Mouse (Mus musculus) lung, embryonic 16.5 days (tissue): ENCODE results near the gene Olfr430. TPM values are rescaled to one million over a fixed set of nuclear protein-coding genes. Genes with fewer than 3 reads are reported as not detected.

Source experiments
- polyA plus RNA-seq: library from polyadenylated mRNA; unstranded; fragments of >200 nt; fragmentation: Nextera tagmentation; extraction: Ambion mirVana; gene quantifications from 2 replicates; pipeline ENCODE4 v1.2.1, GENCODE M21; 2015

Olfr430 gene
- polyA plus RNA-seq, 1 experiment from 2014 or later = not detected

Other genes starting within 250 kb of the Olfr430 start
- gene Ifi211, start 153.6 kb upstream of the Olfr430 start, polyA plus RNA-seq = 1.1 and 1.8 TPM in 2 replicates
- gene Mndal, start 124.1 kb upstream of the Olfr430 start, polyA plus RNA-seq = 3.3 and 3.4 TPM in 2 replicates
- gene Ifi203, start 123.9 kb upstream of the Olfr430 start, polyA plus RNA-seq = 1.4 and 1.5 TPM in 2 replicates
- 0.16 TPM in 1 of 2 replicates, not detected in the other for gene Ifi202b, start 83.9 kb upstream of the Olfr430 start, polyA plus RNA-seq
- 0.38 and 0.60 TPM in 2 replicates for gene Ifi205, start 34.8 kb upstream of the Olfr430 start, polyA plus RNA-seq
- gene Olfr433, start 25.9 kb upstream of the Olfr430 start, polyA plus RNA-seq = not detected in 2 replicates
- not detected in 2 replicates for gene Olfr432, start 17.4 kb upstream of the Olfr430 start, polyA plus RNA-seq
- not detected in 2 replicates for gene Olfr429, start 17.7 kb downstream of the Olfr430 start, polyA plus RNA-seq
- gene Olfr427, start 30.3 kb downstream of the Olfr430 start, polyA plus RNA-seq = not detected in 2 replicates
- not detected in 2 replicates for gene Olfr231, start 54.6 kb downstream of the Olfr430 start, polyA plus RNA-seq
- not detected in 2 replicates for gene Olfr424, start 64.9 kb downstream of the Olfr430 start, polyA plus RNA-seq
- not detected in 2 replicates for gene Olfr420, start 89.0 kb downstream of the Olfr430 start, polyA plus RNA-seq
- 0.26 and 0.57 TPM in 2 replicates for gene Spta1, start 106.2 kb downstream of the Olfr430 start, polyA plus RNA-seq
- gene Olfr419, start 185.5 kb downstream of the Olfr430 start, polyA plus RNA-seq = not detected in 2 replicates